Comparison of ENCODE assay signal across 29 mouse cellular contexts in genomic region chr5:13337665-13338064, GRCm38 (mm10).
"Had no signal": no experiment of that assay in that cellular context is flagged by ENCODE, and none has a peak within 500 bp of the region (broad histone marks: within the 10 kb centered on the region; RNA-seq: fewer than 3 reads in every experiment).

No protein-coding gene starts in this region.

- H3K9ac ChIP-seq: limb, embryonic 12.5 days; limb, embryonic 13.5 days; limb, embryonic 15.5 days; liver, embryonic 12.5 days; liver, embryonic 13.5 days; liver, embryonic 14.5 days; liver, embryonic 15.5 days; liver, postnatal 0 days; lung, embryonic 14.5 days; lung, embryonic 15.5 days; midbrain, embryonic 12.5 days; midbrain, embryonic 15.5 days; neural tube, embryonic 12.5 days had no signal

- H3K4me3 ChIP-seq: left cerebral cortex, adult 2 months; limb, embryonic 10.5 days; limb, embryonic 12.5 days; limb, embryonic 13.5 days; limb, embryonic 15.5 days; liver, embryonic 12.5 days; liver, embryonic 13.5 days; liver, embryonic 15.5 days; lung, embryonic 15.5 days; megakaryocyte, embryonic 14.5 days; midbrain, embryonic 10.5 days; midbrain, embryonic 12.5 days; midbrain, embryonic 15.5 days; myocyte; neural tube, embryonic 12.5 days had no signal

- DNase-seq: left cerebral cortex, postnatal 4 days; liver; liver, embryonic 13.5 days; liver, postnatal 0 days; lung, adult 18-20 months; lung, adult 2 months; lung, embryonic 14.5 days; lung, postnatal 14 days; lung, postnatal 36 days; lung, postnatal 4 days; midbrain, embryonic 14.5 days had no signal

- H3K27ac ChIP-seq: left cerebral cortex, adult 2 months; limb, embryonic 10.5 days; limb, embryonic 12.5 days; limb, embryonic 13.5 days; limb, embryonic 15.5 days; liver, embryonic 12.5 days; liver, embryonic 13.5 days; liver, embryonic 14.5 days; liver, embryonic 15.5 days; lung, embryonic 15.5 days; macrophage; midbrain, embryonic 10.5 days; midbrain, embryonic 12.5 days; midbrain, embryonic 15.5 days; neural tube, embryonic 12.5 days had no signal

- H3K4me2 ChIP-seq: limb, embryonic 12.5 days; limb, embryonic 13.5 days; limb, embryonic 15.5 days; liver, embryonic 11.5 days; liver, embryonic 12.5 days; liver, embryonic 13.5 days; liver, embryonic 15.5 days; lung, embryonic 14.5 days; lung, embryonic 15.5 days; midbrain, embryonic 12.5 days; midbrain, embryonic 15.5 days; neural tube, embryonic 12.5 days had no signal

- ATAC-seq: liver, embryonic 12.5 days; liver, postnatal 0 days; midbrain, embryonic 15.5 days; midbrain, embryonic 16.5 days had no signal

- H3K4me1 ChIP-seq: limb, embryonic 12.5 days; limb, embryonic 13.5 days; limb, embryonic 15.5 days; liver, embryonic 12.5 days; liver, embryonic 13.5 days; liver, embryonic 15.5 days; lung, embryonic 15.5 days; midbrain, embryonic 10.5 days; midbrain, embryonic 12.5 days; midbrain, embryonic 15.5 days; neural tube, embryonic 12.5 days had no signal

- H3K27me3 ChIP-seq: limb, embryonic 12.5 days; limb, embryonic 13.5 days; limb, embryonic 15.5 days; liver, embryonic 12.5 days; liver, embryonic 13.5 days; liver, embryonic 15.5 days; lung, embryonic 15.5 days; megakaryocyte, embryonic 14.5 days; midbrain, embryonic 12.5 days; midbrain, embryonic 15.5 days; neural tube, embryonic 12.5 days had no signal

- H3K9me3 ChIP-seq: limb, embryonic 10.5 days; limb, embryonic 12.5 days; limb, embryonic 13.5 days; limb, embryonic 15.5 days; liver, embryonic 12.5 days; liver, embryonic 13.5 days; liver, embryonic 15.5 days; lung, embryonic 15.5 days; megakaryocyte, embryonic 14.5 days; midbrain, embryonic 10.5 days; midbrain, embryonic 12.5 days; midbrain, embryonic 15.5 days; neural tube, embryonic 12.5 days had no signal

- H3K36me3 ChIP-seq: limb, embryonic 10.5 days; limb, embryonic 12.5 days; limb, embryonic 13.5 days; limb, embryonic 15.5 days; liver, embryonic 12.5 days; liver, embryonic 13.5 days; liver, embryonic 15.5 days; lung, embryonic 15.5 days; midbrain, embryonic 10.5 days; midbrain, embryonic 12.5 days; midbrain, embryonic 15.5 days; neural tube, embryonic 12.5 days had no signal
